Mouse (Mus musculus): ENCODE measurements at regions not wholly inside any gene's neighbourhood (a gene's known extent, or its start where the extent isn't known, plus 50 kb on each side); places are given as distances from the start of the nearest gene placed in this dataset.

DNA sequence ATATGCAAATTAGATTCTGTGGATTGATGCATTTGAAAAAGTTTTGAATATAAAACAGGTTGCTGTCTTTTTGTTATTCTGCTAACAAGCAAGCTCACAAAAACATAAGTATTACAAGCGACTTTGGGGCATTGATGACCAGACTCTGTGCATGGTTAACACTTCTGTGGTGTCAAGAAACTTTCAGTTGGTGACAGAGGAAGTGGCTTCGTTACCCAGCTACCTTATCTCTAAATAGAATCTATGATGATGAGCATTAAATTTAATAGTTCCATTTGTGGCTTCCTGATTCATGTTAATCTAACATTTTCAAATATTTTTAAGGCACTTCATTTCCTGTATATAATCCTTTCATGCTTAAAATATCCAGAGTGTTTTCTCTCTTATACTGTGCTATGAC, 100.8 kb downstream of the Tm2d1 start:
- TF ChIP-seq POLR2A (IDR thresholded peaks at IDR 0.05; ENCODE audit: borderline replicate concordance, insufficient read depth, low read length): no peak
- TF ChIP-seq CTCF (IDR thresholded peaks at IDR 0.05; ENCODE audit: borderline replicate concordance, insufficient read depth, low read depth, low read length): no peak

All from cerebellum, adult 2 months (tissue).